Mouse (Mus musculus): Measurements from ENCODE around the gene Ang6.
"Not testable (repeated sequence)": the region's sequence is repeated elsewhere in the genome, so short reads cannot be mapped to it uniquely, and the experiment has no call there.

The Ang6 gene

GRCm38 (mm10) chr14:44002169-44002568, at the start of gene Ang6:
TSS of gene Ang6 (minus strand) at chr14:44002269.
- no peak for DNase-seq

- not testable (repeated sequence) for DNase-seq
These were observed 44.5 kb upstream of the Ang6 start for GRCm38 (mm10) chr14:44046567-44046966.

DNA sequence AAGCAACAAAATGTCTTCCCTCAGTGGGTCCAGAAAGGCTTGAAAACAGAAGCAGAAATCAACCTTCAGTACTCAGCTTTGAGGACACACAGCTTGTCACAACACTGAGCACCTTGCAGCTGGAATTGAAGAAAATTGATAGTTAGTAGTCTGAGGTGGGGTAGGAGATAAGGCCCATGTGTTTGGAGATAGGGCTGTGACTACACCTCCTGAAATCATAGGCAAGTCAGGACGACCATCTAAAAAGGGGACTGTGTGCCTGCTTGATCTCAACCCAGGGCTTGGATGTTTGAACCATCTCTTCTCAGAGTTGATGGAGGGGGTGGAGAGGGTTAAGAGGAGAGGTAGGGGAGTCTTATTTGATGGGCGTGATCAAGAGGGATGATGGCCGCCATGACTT, 29.8 kb upstream of the Ang6 start:
- not testable (repeated sequence) for DNase-seq

- not testable (repeated sequence) for DNase-seq
These were observed 7.6 kb upstream of the Ang6 start for GRCm38 (mm10) chr14:44009686-44010085.

GRCm38 (mm10) chr14:44008021-44008420, 6.0 kb upstream of the Ang6 start:
- not testable (repeated sequence) for DNase-seq

- DNase-seq = no peak
These were observed 469 bp downstream of the Ang6 start for GRCm38 (mm10) chr14:44001600-44001999.

DNA sequence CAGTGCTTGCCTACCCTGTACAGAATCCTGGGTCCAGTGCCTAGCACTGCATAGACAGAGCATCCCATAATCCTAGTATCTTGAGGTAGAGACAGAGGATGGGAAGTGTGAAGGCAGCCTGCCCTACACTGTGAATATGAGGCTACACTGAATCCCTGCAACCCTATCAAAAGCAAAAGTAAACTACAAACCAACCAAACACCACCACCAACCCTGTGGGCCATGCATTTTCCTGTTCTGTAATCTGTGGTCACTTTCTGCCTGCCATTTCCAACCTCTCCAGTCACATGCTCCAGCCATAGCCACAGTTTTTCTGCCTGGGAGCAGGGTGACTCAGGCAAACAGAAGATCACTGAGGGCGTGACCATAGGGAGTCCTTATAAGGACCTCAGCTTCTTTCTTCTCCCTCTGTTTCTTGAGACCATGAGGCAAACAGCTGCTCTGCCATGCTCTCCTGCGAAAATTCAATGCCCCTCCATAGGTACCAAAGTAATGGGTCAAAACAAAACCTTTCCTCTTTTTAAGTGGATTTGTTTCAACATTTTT, 3.5 kb downstream of the Ang6 start:
- DNase-seq = not testable (repeated sequence)

- peak; percentile 64 for DNase-seq
These were observed 14.7 kb downstream of the Ang6 start for GRCm38 (mm10) chr14:43987404-43987803.

GRCm38 (mm10) chr14:43986147-43986546, 15.9 kb downstream of the Ang6 start:
- no peak for DNase-seq

DNA sequence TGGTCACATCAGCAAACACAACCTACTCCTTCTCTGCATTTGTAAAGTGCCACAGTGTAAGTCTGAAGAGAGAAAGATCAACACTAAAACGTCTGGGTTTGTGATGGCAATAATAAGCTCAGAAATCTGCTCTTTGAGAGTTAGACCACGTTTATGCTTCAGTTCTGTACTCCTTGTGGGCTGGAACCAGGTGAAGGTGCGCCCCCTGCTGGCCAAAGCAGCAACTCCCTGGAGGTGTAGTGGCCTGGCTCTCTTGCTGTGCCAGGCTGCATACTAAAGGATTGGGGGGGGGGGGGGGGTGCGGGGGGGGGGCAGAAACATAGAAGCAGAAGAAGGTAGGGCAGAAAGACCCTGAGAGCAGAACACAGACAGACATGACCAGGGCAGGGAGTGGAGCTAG, 18.2 kb downstream of the Ang6 start:
- peak; percentile 42 for DNase-seq

GRCm38 (mm10) chr14:43983454-43983853, 18.6 kb downstream of the Ang6 start:
- DNase-seq = no peak

DNA sequence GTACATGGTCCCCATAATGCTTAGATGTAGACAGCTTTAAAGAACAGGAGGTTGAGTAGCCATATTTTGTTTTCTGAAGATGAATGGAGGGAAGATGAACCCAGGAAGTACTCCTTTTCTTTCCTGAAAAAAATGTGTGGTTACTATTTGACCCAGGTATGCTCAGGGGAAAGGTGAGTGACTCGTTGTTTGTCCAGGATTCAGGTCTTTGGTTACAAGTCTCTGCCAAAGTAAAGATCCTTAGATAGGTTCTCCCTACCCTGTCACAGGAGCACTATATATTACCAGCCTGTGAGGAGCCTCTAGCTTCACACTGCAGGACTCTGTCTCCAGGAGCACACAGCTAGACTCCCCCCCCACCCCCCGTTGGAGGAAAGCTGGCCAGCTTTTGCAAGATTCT, 45.3 kb downstream of the Ang6 start, which contains the start of gene Ang5:
Ang5 (plus strand) TSS at position 301 of the 400 bp plus-strand sequence.
- not testable (repeated sequence) for DNase-seq

DNA sequence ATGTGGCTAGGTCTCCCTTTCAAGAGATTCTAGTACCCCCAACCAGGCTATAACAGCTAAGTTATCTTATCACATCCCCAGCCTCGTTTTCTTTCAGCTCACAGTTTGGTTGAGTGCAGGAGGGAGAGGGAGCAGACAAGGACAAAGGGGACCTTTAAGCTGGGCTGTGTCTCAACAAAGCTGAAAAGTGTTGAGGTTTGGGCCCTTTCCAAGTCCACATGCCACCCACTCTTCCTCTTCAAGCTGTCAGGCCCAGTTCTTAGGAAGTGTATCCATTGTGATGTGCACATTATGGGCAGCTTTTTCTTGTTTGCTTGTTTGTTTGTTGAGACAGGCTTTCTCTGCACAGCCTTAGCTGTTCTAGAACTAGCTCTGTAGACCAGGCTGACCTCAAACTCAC, 47.0 kb downstream of the Ang6 start:
- DNase-seq = not testable (repeated sequence)

DNA sequence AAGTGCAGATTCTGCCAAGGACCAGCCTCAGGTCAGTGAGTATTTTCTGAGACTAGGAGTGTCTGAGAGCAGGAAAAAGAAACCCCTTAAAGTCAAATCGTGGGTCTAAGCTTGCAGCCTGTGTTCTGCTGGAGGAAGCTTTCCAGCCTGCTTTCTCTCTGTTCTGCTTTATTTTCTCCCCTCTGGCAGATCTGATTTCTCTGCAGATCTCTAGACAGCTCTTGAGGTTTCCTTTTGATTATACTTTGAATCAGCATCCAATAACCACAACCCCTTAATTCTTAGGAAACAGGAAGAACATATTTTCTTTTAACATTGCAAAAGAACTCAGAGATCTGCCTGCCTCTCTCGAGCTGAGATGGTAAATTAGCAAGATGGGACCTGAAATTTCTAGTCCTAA, 48.7 kb downstream of the Ang6 start:
- DNase-seq = not testable (repeated sequence)
